Mouse (Mus musculus): Measurements from ENCODE around the gene Cct8. TPM values are rescaled to one million over a fixed set of nuclear protein-coding genes. Genes with fewer than 3 reads are reported as not detected.
"Not testable (repeated sequence)": the region's sequence is repeated elsewhere in the genome, so short reads cannot be mapped to it uniquely, and the experiment has no call there.

Gene Cct8
- polyA plus RNA-seq, 1 experiment from 2014 or later = 391 TPM

- H3K4me3 ChIP-seq (ENCODE audit: low read depth, low read length) = no peak overlapping the region
- no peak overlapping the region for H3K9ac ChIP-seq (ENCODE audit: low read depth, low read length)
- peak overlapping the region; percentile 62; the same call in 1 of the 2 replicates for H3K4me2 ChIP-seq (ENCODE audit: low read depth, low read length)
- peaks cover 16% of the 10 kb centered on the region for H3K4me1 ChIP-seq (ENCODE audit: control insufficient read depth, insufficient read depth, low read length)
- ATAC-seq (ENCODE audit: low read depth) (no peak), DNase-seq (ENCODE audit: low spot score) (no peak)
- no peaks in the 10 kb centered on the region for H3K27me3 ChIP-seq (replicated peaks; ENCODE audit: control insufficient read depth, insufficient read depth, low read length)
- H3K36me3 ChIP-seq (ENCODE audit: control insufficient read depth, insufficient read depth, low read length) = peaks cover 18% of the 10 kb centered on the region
- no peak overlapping the region for H3K27ac ChIP-seq (replicated peaks; ENCODE audit: low read depth, low read length)
- WGBS = 85% methylated on average over 6 of the region's 6 CpGs
- no peaks in the 10 kb centered on the region for H3K9me3 ChIP-seq (ENCODE audit: control insufficient read depth, low read length)
Measured at GRCm38 (mm10) chr16:87497171-87497570, 1.5 kb upstream of the Cct8 start.

DNA sequence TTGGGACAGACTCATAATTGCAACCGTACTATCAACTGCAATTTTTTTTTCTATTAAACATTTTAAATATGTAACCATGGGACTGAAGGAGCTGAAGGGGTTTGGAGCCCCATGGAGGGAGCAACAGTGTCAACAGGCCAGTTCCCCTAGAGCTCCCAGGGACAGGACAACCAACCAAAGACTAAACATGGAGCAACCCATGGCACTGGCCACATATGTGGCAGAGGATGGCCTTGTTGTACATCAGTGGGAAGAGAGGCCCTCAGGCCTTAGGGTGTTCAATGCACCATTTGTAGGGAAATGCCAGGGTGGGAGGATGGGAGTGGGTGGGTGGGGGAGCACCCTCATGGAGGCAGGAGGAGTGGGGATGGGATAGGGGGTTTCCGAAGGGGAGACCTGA lies 1.1 kb upstream of the Cct8 start:
- Histone ChIP-seq H3K9me3 (ENCODE audit: control insufficient read depth, low read length) (no peaks in the 10 kb centered on the region), H3K4me2 (ENCODE audit: low read depth, low read length) (peak overlapping the region; percentile 62), H3K4me3 (ENCODE audit: low read depth, low read length) (peak overlapping the region; percentile 91), H3K9ac (ENCODE audit: low read depth, low read length) (peak overlapping the region; percentile 48; the same call in 1 of the 2 replicates), H3K36me3 (ENCODE audit: control insufficient read depth, insufficient read depth, low read length) (peaks cover 22% of the 10 kb centered on the region), H3K4me1 (ENCODE audit: control insufficient read depth, insufficient read depth, low read length) (peaks cover 16% of the 10 kb centered on the region), H3K27me3 (replicated peaks; ENCODE audit: control insufficient read depth, insufficient read depth, low read length) (no peaks in the 10 kb centered on the region), H3K27ac (replicated peaks; ENCODE audit: low read depth, low read length) (no peak overlapping the region; the same call in 1 of the 2 replicates)
- WGBS = 85% methylated on average over 2 of the region's 2 CpGs
- DNase-seq (ENCODE audit: low spot score) = no peak
- ATAC-seq (ENCODE audit: low read depth) = no peak

DNA sequence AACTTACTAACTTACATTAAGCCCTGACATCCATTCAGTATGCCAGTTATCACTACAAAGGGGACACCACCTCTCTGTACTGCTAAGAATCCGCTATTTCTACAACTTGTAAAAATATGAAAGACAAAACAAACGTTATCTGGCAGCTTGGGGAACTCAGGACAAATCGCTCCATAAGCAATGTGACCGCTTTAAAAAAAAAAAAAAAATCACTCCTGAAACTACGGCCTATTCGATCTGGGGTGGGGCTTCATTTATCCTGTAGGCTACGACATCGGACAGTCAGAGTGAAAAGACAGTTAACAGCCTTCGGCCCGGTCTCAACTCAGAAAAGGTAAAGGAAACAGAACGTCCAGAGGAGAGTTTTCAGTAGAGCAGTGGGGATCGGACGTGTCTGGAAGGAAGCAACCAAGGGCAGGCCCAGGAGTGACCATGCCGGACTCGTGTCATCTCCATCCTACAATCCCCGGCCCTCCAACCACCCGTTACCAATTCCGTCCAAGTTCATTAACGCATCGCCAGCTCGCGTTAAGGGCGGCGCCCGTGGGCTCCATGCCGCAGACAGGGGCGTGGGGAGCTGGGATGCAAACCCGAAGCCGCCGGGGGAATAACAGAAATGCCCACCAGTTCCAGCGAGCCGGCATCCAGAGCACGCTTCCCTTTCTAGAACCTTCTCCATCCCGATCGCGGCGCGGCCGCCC lies 568 bp downstream of the Cct8 start:
- Histone ChIP-seq H3K4me3 (ENCODE audit: low read depth, low read length) (peak overlapping the region; percentile 91), H3K36me3 (ENCODE audit: control insufficient read depth, insufficient read depth, low read length) (peaks cover 38% of the 10 kb centered on the region), H3K9ac (ENCODE audit: low read depth, low read length) (peak overlapping the region; percentile 94), H3K4me2 (ENCODE audit: low read depth, low read length) (peak overlapping the region; percentile 83), H3K27ac (replicated peaks; ENCODE audit: low read depth, low read length) (peak overlapping the region; percentile 87), H3K27me3 (replicated peaks; ENCODE audit: control insufficient read depth, insufficient read depth, low read length) (no peaks in the 10 kb centered on the region), H3K4me1 (ENCODE audit: control insufficient read depth, insufficient read depth, low read length) (peaks cover 12% of the 10 kb centered on the region), H3K9me3 (ENCODE audit: control insufficient read depth, low read length) (no peaks in the 10 kb centered on the region)
- DNase-seq (ENCODE audit: low spot score) (no peak), ATAC-seq (ENCODE audit: low read depth) (peak; percentile 13)
- 1% methylated on average over 34 of the region's 39 CpGs for WGBS

GRCm38 (mm10) chr16:87492191-87492792 lies 3.4 kb downstream of the Cct8 start:
- not testable (repeated sequence) for DNase-seq (ENCODE audit: low spot score); H3K27me3 ChIP-seq (replicated peaks; ENCODE audit: control insufficient read depth, insufficient read depth, low read length); H3K27ac ChIP-seq (replicated peaks; ENCODE audit: low read depth, low read length); ATAC-seq (ENCODE audit: low read depth); H3K4me2 ChIP-seq (ENCODE audit: low read depth, low read length); H3K4me3 ChIP-seq (ENCODE audit: low read depth, low read length); H3K9me3 ChIP-seq (ENCODE audit: control insufficient read depth, low read length); H3K9ac ChIP-seq (ENCODE audit: low read depth, low read length)
- Histone ChIP-seq H3K4me1 (ENCODE audit: control insufficient read depth, insufficient read depth, low read length) (peaks cover 12% of the 10 kb centered on the region), H3K36me3 (ENCODE audit: control insufficient read depth, insufficient read depth, low read length) (peaks cover 66% of the 10 kb centered on the region)
- WGBS = 95% methylated on average over 12 of the region's 12 CpGs

- Histone ChIP-seq H3K9ac (ENCODE audit: low read depth, low read length) (no peak overlapping the region), H3K36me3 (ENCODE audit: control insufficient read depth, insufficient read depth, low read length) (peaks cover 96% of the 10 kb centered on the region), H3K27ac (replicated peaks; ENCODE audit: low read depth, low read length) (no peak overlapping the region), H3K9me3 (ENCODE audit: control insufficient read depth, low read length) (no peaks in the 10 kb centered on the region), H3K4me1 (ENCODE audit: control insufficient read depth, insufficient read depth, low read length) (no peaks in the 10 kb centered on the region), H3K27me3 (replicated peaks; ENCODE audit: control insufficient read depth, insufficient read depth, low read length) (no peaks in the 10 kb centered on the region), H3K4me2 (ENCODE audit: low read depth, low read length) (no peak overlapping the region), H3K4me3 (ENCODE audit: low read depth, low read length) (no peak overlapping the region)
- WGBS = 83% methylated on average over 2 of the region's 2 CpGs
- DNase-seq (ENCODE audit: low spot score) = no peak
- ATAC-seq (ENCODE audit: low read depth) = no peak
Measured at GRCm38 (mm10) chr16:87488605-87489004, 7.1 kb downstream of the Cct8 start.

DNA sequence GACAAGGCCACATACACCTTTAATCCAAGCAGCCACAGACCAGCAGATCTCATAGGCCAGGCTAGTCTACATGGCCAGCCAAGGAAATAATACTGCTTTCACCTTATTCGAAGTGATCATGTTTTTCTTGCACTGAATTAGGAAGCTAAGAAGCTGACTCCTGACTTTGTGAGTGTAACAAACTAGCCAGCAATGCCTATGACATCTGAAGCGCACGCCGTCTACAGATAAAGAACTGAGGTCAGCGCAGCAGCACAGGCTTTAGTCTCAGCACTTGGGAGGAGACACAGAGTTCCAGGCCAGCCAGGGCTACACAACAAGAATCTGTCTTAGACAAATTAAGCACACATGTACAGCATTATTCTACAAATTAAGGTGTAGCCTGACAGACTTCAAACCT lies 8.9 kb downstream of the Cct8 start:
- DNase-seq (ENCODE audit: low spot score) = no peak
- Histone ChIP-seq H3K27me3 (replicated peaks; ENCODE audit: control insufficient read depth, insufficient read depth, low read length) (no peaks in the 10 kb centered on the region), H3K9me3 (ENCODE audit: control insufficient read depth, low read length) (no peaks in the 10 kb centered on the region), H3K9ac (ENCODE audit: low read depth, low read length) (no peak overlapping the region), H3K4me2 (ENCODE audit: low read depth, low read length) (no peak overlapping the region), H3K36me3 (ENCODE audit: control insufficient read depth, insufficient read depth, low read length) (peaks cover 94% of the 10 kb centered on the region), H3K4me1 (ENCODE audit: control insufficient read depth, insufficient read depth, low read length) (no peaks in the 10 kb centered on the region), H3K27ac (replicated peaks; ENCODE audit: low read depth, low read length) (no peak overlapping the region), H3K4me3 (ENCODE audit: low read depth, low read length) (no peak overlapping the region)
- ATAC-seq (ENCODE audit: low read depth) = no peak
- 98% methylated on average over 5 of the region's 5 CpGs for WGBS

GRCm38 (mm10) chr16:87484367-87484766 lies 11.3 kb downstream of the Cct8 start:
- WGBS = 65% methylated on average over 5 of the region's 5 CpGs
- Histone ChIP-seq H3K36me3 (ENCODE audit: control insufficient read depth, insufficient read depth, low read length) (peaks cover 85% of the 10 kb centered on the region), H3K27me3 (replicated peaks; ENCODE audit: control insufficient read depth, insufficient read depth, low read length) (no peaks in the 10 kb centered on the region), H3K9ac (ENCODE audit: low read depth, low read length) (no peak overlapping the region), H3K4me1 (ENCODE audit: control insufficient read depth, insufficient read depth, low read length) (no peaks in the 10 kb centered on the region), H3K27ac (replicated peaks; ENCODE audit: low read depth, low read length) (no peak overlapping the region), H3K4me3 (ENCODE audit: low read depth, low read length) (no peak overlapping the region), H3K9me3 (ENCODE audit: control insufficient read depth, low read length) (no peaks in the 10 kb centered on the region), H3K4me2 (ENCODE audit: low read depth, low read length) (no peak overlapping the region)
- no peak for ATAC-seq (ENCODE audit: low read depth)
- DNase-seq (ENCODE audit: low spot score) = no peak

- H3K9ac ChIP-seq (ENCODE audit: low read depth, low read length) = no peak overlapping the region
- no peak for DNase-seq (ENCODE audit: low spot score)
- H3K36me3 ChIP-seq (ENCODE audit: control insufficient read depth, insufficient read depth, low read length) = peaks cover 84% of the 10 kb centered on the region
- 91% methylated on average over 4 of the region's 4 CpGs for WGBS
- no peak overlapping the region for H3K4me3 ChIP-seq (ENCODE audit: low read depth, low read length)
- no peak for ATAC-seq (ENCODE audit: low read depth)
- no peaks in the 10 kb centered on the region for H3K9me3 ChIP-seq (ENCODE audit: control insufficient read depth, low read length)
- H3K4me1 ChIP-seq (ENCODE audit: control insufficient read depth, insufficient read depth, low read length) = no peaks in the 10 kb centered on the region
- no peak overlapping the region for H3K27ac ChIP-seq (replicated peaks; ENCODE audit: low read depth, low read length)
- H3K27me3 ChIP-seq (replicated peaks; ENCODE audit: control insufficient read depth, insufficient read depth, low read length) = no peaks in the 10 kb centered on the region
- H3K4me2 ChIP-seq (ENCODE audit: low read depth, low read length) = no peak overlapping the region
Measured at GRCm38 (mm10) chr16:87470579-87470978, 25.1 kb downstream of the Cct8 start.

- no peak for DNase-seq (ENCODE audit: low spot score)
Measured at GRCm38 (mm10) chr16:87458752-87459151, 36.9 kb downstream of the Cct8 start.

More at GRCm38 (mm10) chr16:87458752-87459151, 36.9 kb downstream of the Cct8 start:
- H3K4me3 ChIP-seq (ENCODE audit: low read depth, low read length) = no peak overlapping the region
- H3K27me3 ChIP-seq (replicated peaks; ENCODE audit: control insufficient read depth, insufficient read depth, low read length) = no peaks in the 10 kb centered on the region
- peaks cover 38% of the 10 kb centered on the region for H3K36me3 ChIP-seq (ENCODE audit: control insufficient read depth, insufficient read depth, low read length)
- no peak overlapping the region for H3K4me2 ChIP-seq (ENCODE audit: low read depth, low read length)
- ATAC-seq (ENCODE audit: low read depth) = no peak
- H3K4me1 ChIP-seq (ENCODE audit: control insufficient read depth, insufficient read depth, low read length) = peaks cover 14% of the 10 kb centered on the region
- no peak overlapping the region for H3K27ac ChIP-seq (replicated peaks; ENCODE audit: low read depth, low read length)
- WGBS = 93% methylated on average over 3 of the region's 3 CpGs
- H3K9me3 ChIP-seq (ENCODE audit: control insufficient read depth, low read length) = no peaks in the 10 kb centered on the region
- no peak overlapping the region for H3K9ac ChIP-seq (ENCODE audit: low read depth, low read length)
